ENCODE assay signal across 9 mouse cellular contexts in genomic region chr1:161507623-161508047, GRCm38 (mm10). TPM values are rescaled to one million over a fixed set of nuclear protein-coding genes. Genes with fewer than 3 reads are reported as not detected.
A peak's percentile ranks its signal among the peaks of the same experiment; 100 is the strongest.
DNase-seq lines count a peak whose midpoint lies in the region; ATAC-seq and TF ChIP-seq lines count a peak whose summit lies in the region.
"Had no signal": no experiment of that assay in that cellular context is flagged by ENCODE, and none has a peak within 500 bp of the region (broad histone marks: within the 10 kb centered on the region; RNA-seq: fewer than 3 reads in every experiment).

No protein-coding gene starts in this region.

- H3K9me3 ChIP-seq in intestine, embryonic 16.5 days (ENCODE audit: control insufficient read depth, low read length): no peaks in the 10 kb centered on the region
- no peaks in the 10 kb centered on the region for H3K9me3 ChIP-seq in intestine, postnatal 0 days (ENCODE audit: control insufficient read depth)
- H3K9me3 ChIP-seq in lung, embryonic 15.5 days: no peaks in the 10 kb centered on the region
- no peaks in the 10 kb centered on the region for H3K9me3 ChIP-seq in forebrain, postnatal 0 days (ENCODE audit: low read length)

- H3K4me3 ChIP-seq in intestine, embryonic 16.5 days (ENCODE audit: low read length): no peak overlapping the region
- H3K4me3 ChIP-seq in intestine, postnatal 0 days (ENCODE audit: low read depth, low read length): no peak overlapping the region
- H3K4me3 ChIP-seq in lung, embryonic 15.5 days: no peak overlapping the region
- H3K4me3 ChIP-seq in thymus, adult 2 months (ENCODE audit: control insufficient read depth, insufficient read depth, low read length): no peak overlapping the region
- no peak overlapping the region for H3K4me3 ChIP-seq in forebrain, postnatal 0 days (ENCODE audit: low read depth, low read length)

- H3K36me3 ChIP-seq in intestine, embryonic 16.5 days (ENCODE audit: control insufficient read depth, insufficient read depth, low read length): no peaks in the 10 kb centered on the region
- H3K36me3 ChIP-seq in intestine, postnatal 0 days (ENCODE audit: control insufficient read depth, insufficient read depth): no peaks in the 10 kb centered on the region
- H3K36me3 ChIP-seq in lung, embryonic 15.5 days: no peaks in the 10 kb centered on the region
- no peaks in the 10 kb centered on the region for H3K36me3 ChIP-seq in thymus, adult 2 months (ENCODE audit: control insufficient read depth, insufficient read depth, low read length)
- H3K36me3 ChIP-seq in forebrain, postnatal 0 days (ENCODE audit: insufficient read depth): no peaks in the 10 kb centered on the region

- H3K27ac ChIP-seq in intestine, embryonic 16.5 days (ENCODE audit: low read length): peak overlapping the region; percentile 35; the same call in 1 of the 2 replicates
- no peak overlapping the region for H3K27ac ChIP-seq in intestine, postnatal 0 days (ENCODE audit: low read depth, low read length)
- 0 out of 2 replicates have a peak overlapping the region, but pooled peaks have one; percentile 27 for H3K27ac ChIP-seq in lung, embryonic 15.5 days
- H3K27ac ChIP-seq in thymus, adult 2 months (ENCODE audit: control insufficient read depth, insufficient read depth, low read length): no peak overlapping the region
- no peak overlapping the region for H3K27ac ChIP-seq in forebrain, postnatal 0 days (ENCODE audit: low read depth, low read length)

- TF ChIP-seq CTCF in intestine, postnatal 0 days (IDR thresholded peaks at IDR 0.05; ENCODE audit: low read depth): no peak
- no peak for TF ChIP-seq CTCF in brain, embryonic 14.5 days (IDR thresholded peaks at IDR 0.05; ENCODE audit: borderline replicate concordance, extremely low read depth, insufficient read depth, insufficient read length)
- TF ChIP-seq CTCF in thymus, adult 2 months (IDR thresholded peaks at IDR 0.05; ENCODE audit: borderline replicate concordance, control insufficient read depth, extremely low read depth, insufficient read depth, low read length, poor library complexity): no peak
- no peak for TF ChIP-seq CTCF in forebrain, postnatal 0 days (IDR thresholded peaks at IDR 0.05; ENCODE audit: low read depth)

- H3K27me3 ChIP-seq in intestine, embryonic 16.5 days (replicated peaks; ENCODE audit: control insufficient read depth, insufficient read depth, low read length): no peaks in the 10 kb centered on the region
- no peaks in the 10 kb centered on the region for H3K27me3 ChIP-seq in intestine, postnatal 0 days (replicated peaks; ENCODE audit: control insufficient read depth, insufficient read depth, low read length)
- no peaks in the 10 kb centered on the region for H3K27me3 ChIP-seq in lung, embryonic 15.5 days
- H3K27me3 ChIP-seq in thymus, adult 2 months (ENCODE audit: control insufficient read depth, insufficient read depth, low read length): no peaks in the 10 kb centered on the region
- no peaks in the 10 kb centered on the region for H3K27me3 ChIP-seq in forebrain, postnatal 0 days (ENCODE audit: insufficient read depth, low read length)

- 44% methylated on average over 3 of the region's 3 CpGs for WGBS in intestine, embryonic 16.5 days
- 52% methylated on average over 3 of the region's 3 CpGs for WGBS in intestine, postnatal 0 days
- 37% methylated on average over 3 of the region's 3 CpGs for whole genome bisulfite sequencing in lung, embryonic 15.5 days
- WGBS in thymus, adult 2 months: 69% methylated on average over 3 of the region's 3 CpGs
- WGBS in forebrain, postnatal 0 days: 36% methylated on average over 3 of the region's 3 CpGs

- no peak for TF ChIP-seq POLR2A in brain, embryonic 14.5 days (IDR thresholded peaks at IDR 0.05; ENCODE audit: borderline replicate concordance, extremely low read depth, insufficient read depth, insufficient read length, poor library complexity, severe bottlenecking)
- no peak for TF ChIP-seq POLR2A in thymus, adult 2 months (IDR thresholded peaks at IDR 0.05; ENCODE audit: control insufficient read depth, extremely low read depth, insufficient read depth, low read length, poor library complexity)

- peak; percentile 28 for DNase-seq in brain, embryonic 14.5 days (ENCODE audit: low read depth)
- DNase-seq in heart, adult 9 months (ENCODE audit: low spot score in 2 of 2): peak; percentile 79 to 83
- DNase-seq in thymus, postnatal 10 days (ENCODE audit: low spot score in 2 of 2): no peak
- no peak for DNase-seq in thymus, adult 2 months
- DNase-seq in forebrain, postnatal 0 days: no peak

- H3K4me2 ChIP-seq in intestine, embryonic 16.5 days (ENCODE audit: low read depth, low read length): no peak overlapping the region
- no peak overlapping the region for H3K4me2 ChIP-seq in intestine, postnatal 0 days (replicated peaks; ENCODE audit: low read depth)
- H3K4me2 ChIP-seq in lung, embryonic 15.5 days: no peak overlapping the region
- no peak overlapping the region for H3K4me2 ChIP-seq in forebrain, postnatal 0 days (ENCODE audit: low read depth)

- 0 out of 2 replicates have a peak, but pooled peaks have one; percentile 44 for ATAC-seq in intestine, embryonic 16.5 days
- no peak for ATAC-seq in intestine, postnatal 0 days
- peak; percentile 57; the same call in 1 of the 2 replicates for ATAC-seq in lung, embryonic 15.5 days (ENCODE audit: borderline replicate concordance, extremely low read depth, low FRiP score, low TSS enrichment)
- ATAC-seq in forebrain, postnatal 0 days: no peak

- H3K9ac ChIP-seq in intestine, embryonic 16.5 days (ENCODE audit: low read depth, low read length): no peak overlapping the region
- H3K9ac ChIP-seq in intestine, postnatal 0 days (ENCODE audit: low read depth, low read length): no peak overlapping the region
- no peak overlapping the region for H3K9ac ChIP-seq in lung, embryonic 15.5 days
- H3K9ac ChIP-seq in forebrain, postnatal 0 days: no peak overlapping the region

- no peaks in the 10 kb centered on the region; the same call in 1 of the 2 replicates for H3K4me1 ChIP-seq in intestine, embryonic 16.5 days (ENCODE audit: control insufficient read depth, insufficient read depth, low read length)
- H3K4me1 ChIP-seq in intestine, postnatal 0 days (replicated peaks; ENCODE audit: control insufficient read depth, insufficient read depth, low read length): no peaks in the 10 kb centered on the region
- peaks cover 3% of the 10 kb centered on the region; the same call in 1 of the 2 replicates for H3K4me1 ChIP-seq in lung, embryonic 15.5 days
- no peaks in the 10 kb centered on the region for H3K4me1 ChIP-seq in thymus, adult 2 months (replicated peaks; ENCODE audit: control insufficient read depth, insufficient read depth, low read length)
- H3K4me1 ChIP-seq in forebrain, postnatal 0 days (ENCODE audit: insufficient read depth): no peaks in the 10 kb centered on the region

RNA-seq across cellular contexts. Expression of gene Tnfsf18, which starts 13.2 kb away (rescaled TPM):
- not detected in 2 replicates for polyA plus RNA-seq in intestine, embryonic 16.5 days (2015; fragmentation: Nextera tagmentation; extraction: Ambion mirVana)
- not detected in 2 replicates for polyA plus RNA-seq in intestine, postnatal 0 days (2015; fragmentation: Nextera tagmentation; extraction: Ambion mirVana)
- 0.06 and 0.07 TPM in 2 replicates for polyA plus RNA-seq in brain, embryonic 14.5 days (2012; rRNA removed)
- polyA plus RNA-seq in lung, embryonic 15.5 days (2015; fragmentation: Nextera tagmentation; extraction: Ambion mirVana): 0.09 TPM in 1 of 2 replicates, not detected in the other
- 0.09 TPM in 2 replicates for polyA plus RNA-seq in thymus, adult 2 months (2012; rRNA removed)
- 0.08 and 0.14 TPM in 2 replicates for total RNA-seq in forebrain, postnatal 0 days (2014; rRNA removed)
- polyA plus RNA-seq in forebrain, postnatal 0 days (2015; fragmentation: Nextera tagmentation; extraction: Ambion mirVana): not detected in 2 replicates
- polyA plus RNA-seq: testis, adult 2 months had no signal

Comparison
In these comparisons a context has a peak if more than half of its experiments do, and no peak if none do; other contexts are left out.
1. ATAC-seq: peak in intestine, embryonic 16.5 days (single experiment) and lung, embryonic 15.5 days (single experiment); none in intestine, postnatal 0 days (single experiment) and forebrain, postnatal 0 days (single experiment).
2. H3K27ac ChIP-seq: peak in intestine, embryonic 16.5 days (single experiment) and lung, embryonic 15.5 days (single experiment); none in intestine, postnatal 0 days (single experiment), thymus, adult 2 months (single experiment) and forebrain, postnatal 0 days (single experiment).
3. DNase-seq: peak in brain, embryonic 14.5 days (single experiment) and heart, adult 9 months (2 of 2); none in thymus, postnatal 10 days (0 of 2), thymus, adult 2 months (single experiment) and forebrain, postnatal 0 days (single experiment).